Mouse (Mus musculus) C2C12 (cell line): ENCODE measurements around the gene Ubac2.

Source experiments
- CTCF ChIP-seq: IDR thresholded peaks from one replicate; pipeline ENCODE4 v1.5.1; 2011; ENCODE audit not compliant: control insufficient read depth, insufficient read depth, insufficient read length
- MAX ChIP-seq: IDR thresholded peaks from one replicate; pipeline ENCODE4 v1.6.1; 2011; ENCODE audit warnings: mild to moderate bottlenecking, control low read depth
- MYOG ChIP-seq: IDR thresholded peaks from one replicate; pipeline ENCODE4 v1.6.1; 2011; ENCODE audit not compliant: control insufficient read depth, insufficient read length; ENCODE audit errors: extremely low read depth
- USF1 ChIP-seq: IDR thresholded peaks from one replicate; pipeline ENCODE4 v1.6.1; 2011; ENCODE audit warnings: low read depth, mild to moderate bottlenecking, control low read depth, moderate library complexity

- TF ChIP-seq CTCF (no peak), USF1 (no peak), MYOG (no peak), MAX (no peak)
Measured at GRCm38 (mm10) chr14:122032045-122032444, 153.6 kb downstream of the Ubac2 start.
